Mouse (Mus musculus): Measurements from ENCODE around the gene Bdnf.

DNA sequence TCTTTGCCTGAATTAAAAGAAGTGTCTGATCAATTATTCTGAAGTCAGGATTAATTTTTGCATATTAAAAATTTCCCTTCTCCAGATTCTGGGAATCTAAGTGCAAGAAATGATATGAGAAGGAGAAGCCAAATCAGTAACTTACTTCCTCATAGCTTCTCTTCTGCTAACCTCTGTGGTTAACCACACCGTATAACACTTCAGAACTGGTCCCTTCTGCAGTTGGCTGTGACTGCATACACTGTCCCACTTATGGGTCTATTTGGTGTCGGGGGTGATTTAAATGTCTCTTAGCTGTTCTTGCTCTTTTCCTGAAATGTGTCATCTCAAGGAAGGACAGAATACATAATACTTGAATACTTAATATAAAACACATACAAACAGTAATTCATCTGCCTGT, 81.8 kb downstream of the Bdnf start:
- no peak for TF ChIP-seq CTCF (IDR thresholded peaks at IDR 0.05)
- TF ChIP-seq EP300 (IDR thresholded peaks at IDR 0.05), result no peak
